Mouse (Mus musculus) adrenal gland, postnatal 10 days (tissue): ENCODE measurements around the gene Kctd6. TPM values are rescaled to one million over a fixed set of nuclear protein-coding genes. Genes with fewer than 3 reads are reported as not detected.
"Not testable (repeated sequence)": the region's sequence is repeated elsewhere in the genome, so short reads cannot be mapped to it uniquely, and the experiment has no call there.

Experiments
- DNase-seq: peaks from one replicate; pipeline ENCODE4 v3.0.0; 2021; ENCODE audit warnings: mixed read lengths
- total RNA-seq, 2 experiments: library from RNA; stranded (reverse); gene quantifications; 2 replicates each; pipeline ENCODE4 v1.2.3; 2021

Kctd6 gene
- total RNA-seq, 2 experiments from 2014 or later, result 13.5 to 14.3 TPM

GRCm38 (mm10) chr14:8250141-8250871 is 36.4 kb downstream of the Kctd6 start:
- DNase-seq, result no peak

DNA sequence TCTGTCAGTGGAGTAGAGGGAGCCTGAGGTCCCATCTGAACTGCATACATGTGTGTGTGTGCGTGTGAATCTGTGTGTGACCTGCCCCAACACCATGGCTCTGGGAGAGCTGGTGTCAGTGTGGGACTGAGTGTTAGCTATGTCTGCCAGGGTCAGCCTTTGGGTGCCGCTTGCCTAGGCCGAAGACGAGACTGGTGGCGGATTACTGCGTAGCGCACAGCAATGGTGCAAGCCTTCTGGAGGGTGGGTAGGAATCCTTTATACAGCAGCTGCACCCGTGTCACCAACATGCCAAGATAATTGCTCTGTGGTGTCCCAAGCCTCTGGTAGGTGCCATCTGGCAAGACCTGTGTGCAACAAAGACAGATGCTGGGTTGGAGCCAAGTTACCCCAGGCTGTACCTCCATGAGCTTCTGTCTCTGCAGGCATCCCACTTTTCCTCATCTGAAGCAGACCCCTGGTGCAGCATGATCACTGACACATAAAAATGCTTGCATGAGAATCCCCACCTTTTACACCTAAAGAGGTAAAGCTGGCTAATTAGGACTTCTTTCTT is 37.5 kb downstream of the Kctd6 start:
- no peak for DNase-seq

DNA sequence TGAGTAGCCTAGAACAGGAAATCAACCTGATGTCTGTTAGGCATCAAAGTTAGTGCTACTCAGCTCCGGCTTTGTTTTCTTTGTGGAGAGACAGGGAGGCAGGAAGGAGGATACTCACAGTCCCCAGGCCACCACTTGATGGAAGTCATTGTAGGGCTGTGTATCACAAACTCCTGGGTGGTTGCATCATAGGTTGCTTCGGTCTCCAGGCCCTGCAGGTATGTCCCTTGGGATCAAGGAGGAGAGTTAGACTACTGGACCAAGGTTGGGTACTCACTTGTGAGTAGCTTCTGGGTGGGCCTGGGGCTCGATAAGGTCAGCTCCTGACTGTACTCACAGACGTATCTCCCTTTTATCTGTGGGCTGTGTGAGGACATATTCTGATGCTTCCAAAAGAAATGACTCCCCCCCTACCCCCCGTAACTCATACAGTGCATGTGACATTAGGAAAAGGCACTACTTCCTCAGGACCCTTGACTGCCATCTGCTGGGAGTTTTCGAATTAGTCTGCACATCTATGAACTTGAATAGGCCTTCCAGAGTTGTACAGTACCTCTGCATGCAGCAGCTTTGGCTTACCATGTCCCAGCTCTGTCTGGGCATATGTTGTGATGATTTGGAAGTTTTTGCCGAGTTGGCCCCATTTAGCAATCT is 41.3 kb downstream of the Kctd6 start:
- DNase-seq, result peak; percentile 78

DNA sequence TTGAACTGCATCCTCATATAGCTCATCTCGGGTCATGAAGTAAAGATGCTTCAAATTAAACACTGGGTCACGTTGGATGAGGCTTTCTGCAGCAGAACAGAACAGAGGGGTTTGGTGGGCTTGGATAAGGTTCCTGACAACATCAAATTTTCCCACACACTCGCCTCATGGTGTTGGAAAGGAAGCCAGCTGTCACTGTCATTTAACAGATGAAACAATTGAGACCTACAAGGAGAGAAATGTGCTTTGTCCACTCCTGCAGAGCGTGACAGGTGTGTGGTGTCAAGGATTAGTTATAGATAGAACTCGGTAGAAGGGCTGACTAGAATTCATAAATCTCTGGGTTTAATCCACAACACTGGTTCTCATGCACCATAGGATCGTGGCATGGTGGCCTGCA is 42.1 kb downstream of the Kctd6 start:
- DNase-seq, result no peak

GRCm38 (mm10) chr14:8256881-8257280 is 42.9 kb downstream of the Kctd6 start:
- no peak for DNase-seq

DNA sequence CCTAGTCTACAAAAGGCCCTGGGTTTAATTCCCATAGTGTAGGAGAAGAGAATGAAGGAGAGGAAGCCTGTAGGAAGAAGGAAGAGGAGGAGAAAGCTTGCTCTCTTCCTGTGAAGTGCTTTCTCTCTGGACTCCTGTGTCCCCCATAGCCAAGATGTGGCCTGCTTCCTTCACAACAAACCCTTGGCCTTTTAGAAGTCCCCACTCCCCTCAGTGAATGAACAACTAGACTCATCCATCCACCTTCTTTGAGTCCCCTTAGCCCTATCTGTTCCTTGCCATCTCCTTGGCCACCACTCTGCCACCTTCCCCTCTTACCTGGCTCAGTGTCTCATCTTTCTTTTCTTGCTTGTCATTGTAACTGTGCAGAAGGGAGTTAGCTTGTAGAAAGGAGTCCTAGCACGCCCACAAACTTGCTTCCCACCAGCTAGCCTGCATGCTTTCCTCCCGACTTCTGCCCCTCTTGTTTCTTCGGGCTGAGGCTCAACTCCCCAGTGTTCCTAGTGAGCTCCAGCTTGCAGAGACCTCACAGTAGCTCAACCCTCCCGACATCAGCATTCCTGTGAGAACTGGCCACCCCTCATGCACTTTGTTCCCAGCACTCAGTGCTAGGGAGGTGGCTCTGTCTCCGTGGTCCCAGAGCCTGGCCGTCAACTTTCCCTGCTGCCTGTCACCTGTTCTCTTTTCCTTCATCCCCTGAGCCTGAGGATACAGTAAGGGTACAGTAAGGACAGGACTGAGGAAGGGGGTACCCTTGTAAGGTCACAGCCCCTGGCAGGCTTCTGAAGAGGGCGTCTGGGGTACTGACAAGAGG is 43.8 kb downstream of the Kctd6 start:
- DNase-seq, result no peak

DNA sequence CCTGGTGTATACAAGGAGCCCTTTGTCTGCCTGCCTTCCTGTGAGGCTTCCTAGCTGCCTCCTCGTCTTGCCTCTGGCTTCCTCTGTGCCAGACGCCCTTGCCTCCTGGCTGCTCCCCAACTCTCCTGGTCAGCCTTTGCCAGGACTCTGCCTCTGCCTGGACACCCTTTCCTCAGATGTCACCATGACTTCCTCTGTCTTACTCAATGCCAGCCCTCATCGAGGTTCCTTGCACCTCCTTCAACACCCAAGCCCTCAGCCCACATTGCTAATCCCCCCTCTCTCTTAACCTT is 44.3 kb downstream of the Kctd6 start:
- DNase-seq, result peak; percentile 66

- DNase-seq, result peak; percentile 23
Observed at GRCm38 (mm10) chr14:8258752-8259151, 44.8 kb downstream of the Kctd6 start.

DNA sequence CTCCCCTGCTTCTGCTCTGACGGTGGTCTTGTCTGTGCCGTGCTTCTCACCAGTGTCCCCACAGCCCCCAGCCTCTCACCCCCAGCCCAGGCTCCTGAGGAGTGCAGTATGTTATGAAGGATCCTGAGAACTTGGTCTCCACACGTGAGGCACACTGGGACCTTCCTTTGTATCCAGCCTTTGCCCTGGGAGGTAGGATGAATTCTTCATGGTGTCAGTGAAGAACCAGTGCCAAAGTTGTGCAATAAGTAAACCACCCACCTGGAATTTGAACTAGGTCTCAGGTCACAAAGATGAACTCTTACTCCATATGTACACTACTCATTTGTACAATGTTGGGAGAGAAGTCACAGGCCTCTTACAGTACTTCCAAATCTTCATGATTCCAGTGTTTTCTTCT is 45.2 kb downstream of the Kctd6 start, which contains the start of gene Acox2:
Gene Acox2, minus strand, starts transcription at position 188 of the 400 bp plus-strand sequence.
- no peak for DNase-seq

DNA sequence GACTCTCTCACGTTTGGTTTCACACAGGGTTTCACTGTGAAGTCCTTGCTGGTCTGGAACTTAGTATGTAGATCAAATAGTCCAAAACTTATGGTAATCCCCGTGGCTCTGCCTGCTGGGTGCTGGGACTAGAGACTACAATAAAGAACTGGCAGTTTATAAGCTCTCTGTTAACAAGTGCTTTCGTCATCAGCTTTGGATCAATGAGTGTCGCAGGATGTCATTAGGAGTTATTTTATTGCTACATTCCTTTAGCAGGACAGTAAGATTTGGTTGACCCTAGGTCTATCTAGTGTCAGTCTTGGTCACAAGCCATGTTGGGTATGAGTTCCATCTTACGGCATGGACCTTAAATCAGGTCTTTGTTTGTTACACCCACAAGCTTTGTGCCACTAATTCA is 46.3 kb downstream of the Kctd6 start:
- DNase-seq, result no peak

DNA sequence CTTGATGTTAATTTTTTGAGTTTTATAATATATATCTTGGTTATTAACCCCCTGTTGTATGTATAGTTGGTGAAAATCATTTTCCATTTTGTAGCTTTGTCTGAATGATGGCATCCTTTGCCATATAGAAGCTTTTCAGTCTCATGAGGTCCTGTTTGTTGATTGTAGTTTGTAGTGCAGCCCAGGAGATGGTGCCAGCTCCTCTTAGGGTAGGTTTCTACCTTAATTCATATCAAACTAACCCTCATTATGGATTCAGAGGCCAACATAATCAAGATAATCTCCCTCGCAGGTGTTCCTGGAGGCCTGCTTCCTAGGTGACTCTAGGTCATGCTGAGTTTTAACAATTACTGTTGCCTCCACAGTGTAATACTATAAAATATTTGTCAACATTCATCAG is 48.3 kb downstream of the Kctd6 start:
- no peak for DNase-seq

DNA sequence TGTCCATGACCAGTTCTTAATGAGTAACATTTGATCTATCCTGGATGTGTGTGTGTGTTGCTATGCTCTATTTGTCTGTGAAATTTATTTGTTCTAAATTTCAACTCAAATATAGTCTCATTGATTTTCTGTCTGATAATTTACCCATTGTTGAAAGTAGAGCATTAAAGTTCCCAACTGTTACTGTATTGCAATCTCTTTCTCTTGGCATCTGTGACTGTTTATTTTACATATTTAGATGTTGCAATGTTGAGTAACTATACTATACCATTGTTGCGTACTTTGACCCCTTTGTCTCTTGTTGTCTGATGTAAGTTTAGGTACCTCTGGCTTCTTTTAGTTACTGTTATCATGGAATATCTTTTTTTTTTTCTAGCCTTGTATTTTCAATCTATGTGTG is 50.4 kb downstream of the Kctd6 start:
- no peak for DNase-seq

DNA sequence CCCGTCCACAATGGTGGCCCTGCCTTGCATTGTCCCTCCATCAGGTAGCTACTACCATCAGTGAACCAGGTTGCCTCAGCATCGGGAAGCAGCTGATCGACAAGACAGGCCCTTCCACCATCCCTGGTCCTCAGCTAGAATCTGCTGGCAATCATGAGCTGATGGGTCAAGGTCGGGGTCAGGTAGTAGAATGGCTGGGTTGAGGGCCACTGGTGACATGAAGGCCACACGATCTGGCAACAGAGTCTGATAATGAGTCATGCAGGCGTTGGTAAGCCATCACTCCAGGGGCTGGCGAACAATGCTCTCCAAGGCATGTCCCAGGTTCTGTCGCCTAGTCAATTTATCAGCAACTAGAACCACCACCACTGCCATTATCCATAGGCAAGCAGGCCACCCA is 57.3 kb downstream of the Kctd6 start:
- DNase-seq, result not testable (repeated sequence)

Other genes with a start within 250 kb of the Kctd6 start
- 1 to 10 TPM; 4.2 to 7.8 TPM for gene Dnase1l3, start 219.6 kb upstream of the Kctd6 start, total RNA-seq
- gene Abhd6, start 211.2 kb upstream of the Kctd6 start, total RNA-seq, result 10 to 100 TPM; 39.2 to 40.2 TPM
- 10 to 100 TPM; 31.6 to 37.2 TPM for gene Rpp14, start 133.8 kb upstream of the Kctd6 start, total RNA-seq
- 10 to 100 TPM; 32.3 to 40.9 TPM for gene Pxk, start 115.9 kb upstream of the Kctd6 start, total RNA-seq
- 100 to 1,000 TPM; 530 to 551 TPM for gene Pdhb, start 41.1 kb upstream of the Kctd6 start, total RNA-seq
- gene Acox2, start 45.2 kb downstream of the Kctd6 start, total RNA-seq, result 10 to 100 TPM; 16.0 to 37.1 TPM
- 1 to 10 TPM; 2.0 to 5.2 TPM for gene Fam107a, start 103.9 kb downstream of the Kctd6 start, total RNA-seq
- gene Oit1, start 164.6 kb downstream of the Kctd6 start, total RNA-seq, result not detected